Mouse (Mus musculus) liver, adult (tissue): ENCODE data around the gene Elmo1.

Experiments
- GATA4 ChIP-seq: IDR thresholded peaks from 2 replicates; pipeline ENCODE4 v1.6.1; 2014; ENCODE audit warnings: mild to moderate bottlenecking, low read length; ENCODE audit not compliant: insufficient replicate concordance

Gene Elmo1

GRCm38 (mm10) chr13:20362541-20362940, 272.1 kb downstream of the Elmo1 start:
- TF ChIP-seq GATA4, result no peak

GRCm38 (mm10) chr13:20365828-20366593, 275.6 kb downstream of the Elmo1 start:
- no peak for TF ChIP-seq GATA4

GRCm38 (mm10) chr13:20370036-20370802, 279.8 kb downstream of the Elmo1 start:
- TF ChIP-seq GATA4, result no peak

- TF ChIP-seq GATA4, result no peak
Measured at GRCm38 (mm10) chr13:20371501-20371900, 281.1 kb downstream of the Elmo1 start.

- TF ChIP-seq GATA4, result no peak
Measured at GRCm38 (mm10) chr13:20372335-20372734, 281.9 kb downstream of the Elmo1 start.

- no peak for TF ChIP-seq GATA4
Measured at GRCm38 (mm10) chr13:20378869-20379268, 288.5 kb downstream of the Elmo1 start.

GRCm38 (mm10) chr13:20383875-20384274, 293.5 kb downstream of the Elmo1 start:
- no peak for TF ChIP-seq GATA4

- no peak for TF ChIP-seq GATA4
Measured at GRCm38 (mm10) chr13:20384846-20385245, 294.4 kb downstream of the Elmo1 start.

- no peak for TF ChIP-seq GATA4
Measured at GRCm38 (mm10) chr13:20385423-20385822, 295.0 kb downstream of the Elmo1 start.

GRCm38 (mm10) chr13:20386462-20387141, 296.2 kb downstream of the Elmo1 start:
- TF ChIP-seq GATA4, result no peak

GRCm38 (mm10) chr13:20392824-20393598, 302.6 kb downstream of the Elmo1 start:
- no peak for TF ChIP-seq GATA4

- no peak for TF ChIP-seq GATA4
Measured at GRCm38 (mm10) chr13:20397744-20398143, 307.3 kb downstream of the Elmo1 start.

GRCm38 (mm10) chr13:20398311-20398710, 307.9 kb downstream of the Elmo1 start:
- TF ChIP-seq GATA4, result no peak

- TF ChIP-seq GATA4, result no peak
Measured at GRCm38 (mm10) chr13:20404530-20404929, 314.1 kb downstream of the Elmo1 start.

- no peak for TF ChIP-seq GATA4
Measured at GRCm38 (mm10) chr13:20406470-20407213, 316.2 kb downstream of the Elmo1 start.
